Mouse (Mus musculus) forebrain, embryonic 15.5 days (tissue): ENCODE data around the gene Grb2. TPM values are rescaled to one million over a fixed set of nuclear protein-coding genes. Genes with fewer than 3 reads are reported as not detected.
"Not testable (repeated sequence)": the region's sequence is repeated elsewhere in the genome, so short reads cannot be mapped to it uniquely, and the experiment has no call there.

Experiments used
- ATAC-seq: fragments of 200-750 bp; cut with Nextera tagmentation; replicated peaks from 2 replicates; pipeline ENCODE4 v1.8.0; 2017; ENCODE audit warnings: mild to moderate bottlenecking, moderate TSS enrichment, moderate library complexity
- H3K27ac ChIP-seq: fragments of 300-500 bp; sonication (generic); replicated peaks from 2 replicates; pipeline ENCODE4 v1.5.1; 2015; ENCODE audit warnings: mild to moderate bottlenecking, inconsistent platforms
- H3K27me3 ChIP-seq: fragments of 300-500 bp; sonication (generic); 2 replicates; pipeline ENCODE4 v1.6.1; 2015; ENCODE audit warnings: inconsistent platforms
- H3K36me3 ChIP-seq: fragments of 300-500 bp; sonication (generic); 2 replicates; pipeline ENCODE4 v1.6.1; 2015; ENCODE audit warnings: mild to moderate bottlenecking, inconsistent platforms
- H3K4me1 ChIP-seq: fragments of 300-500 bp; sonication (generic); 2 replicates; pipeline ENCODE4 v1.6.1; 2015; ENCODE audit warnings: inconsistent platforms
- H3K4me2 ChIP-seq: fragments of 300-500 bp; sonication (generic); replicated peaks from 2 replicates; pipeline ENCODE4 v1.6.1; 2015; ENCODE audit warnings: mild to moderate bottlenecking, inconsistent platforms
- H3K4me3 ChIP-seq: fragments of 300-500 bp; sonication (generic); 2 replicates; pipeline ENCODE4 v1.5.1; 2015; ENCODE audit warnings: mild to moderate bottlenecking, inconsistent platforms
- H3K9ac ChIP-seq: fragments of 300-500 bp; sonication (generic); replicated peaks from 2 replicates; pipeline ENCODE4 v1.6.1; 2015; ENCODE audit warnings: mild to moderate bottlenecking, inconsistent platforms
- H3K9me3 ChIP-seq: fragments of 300-500 bp; sonication (generic); 2 replicates; pipeline ENCODE4 v1.6.1; 2016; ENCODE audit warnings: inconsistent platforms
- WGBS: fragments of 180-500 bp; shearing (Covaris S2); methylation state at CpG from one replicate; pipeline ENCODE4 v1.1.7; 2015; ENCODE audit warnings: mixed read lengths; 5-methylcytosine and 5-hydroxymethylcytosine counted together
- polyA plus RNA-seq: library from polyadenylated mRNA; unstranded; fragments of >200 nt; fragmentation: Nextera tagmentation; extraction: Ambion mirVana; gene quantifications from 2 replicates; pipeline ENCODE4 v1.2.1, GENCODE M21; 2015

Grb2 gene
- polyA plus RNA-seq, 1 experiment from 2014 or later: 199 TPM

DNA sequence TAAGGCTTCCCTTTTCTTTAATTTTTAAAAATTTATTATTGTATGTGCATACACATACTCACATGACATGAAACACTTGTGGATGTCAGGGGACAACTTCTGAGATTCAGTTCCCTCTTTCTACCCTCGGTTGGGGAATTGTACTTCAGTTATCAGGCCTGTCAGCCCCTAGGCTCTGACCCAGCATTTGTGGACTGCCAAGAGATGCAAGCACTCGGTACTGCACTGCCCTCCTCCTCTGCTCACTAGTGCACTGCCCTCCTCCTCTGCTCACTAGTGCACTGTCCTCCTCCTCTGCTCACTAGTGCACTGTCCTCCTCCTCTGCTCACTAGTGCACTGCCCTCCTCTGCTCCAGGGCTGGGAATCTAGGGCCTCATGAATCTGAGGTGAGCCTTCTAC, 54.3 kb downstream of the Grb2 start:
- H3K27ac ChIP-seq: no peak overlapping the region
- WGBS: 84% methylated on average over 2 of the region's 2 CpGs
- H3K36me3 ChIP-seq: peaks cover 13% of the 10 kb centered on the region
- H3K9ac ChIP-seq: no peak overlapping the region
- ATAC-seq: no peak
- H3K27me3 ChIP-seq: no peaks in the 10 kb centered on the region
- H3K4me2 ChIP-seq: no peak overlapping the region
- no peak overlapping the region for H3K4me3 ChIP-seq
- H3K9me3 ChIP-seq: no peaks in the 10 kb centered on the region
- H3K4me1 ChIP-seq: peaks cover 15% of the 10 kb centered on the region

GRCm38 (mm10) chr11:115653194-115653593, 55.2 kb downstream of the Grb2 start:
- no peak overlapping the region for H3K9ac ChIP-seq
- H3K4me1 ChIP-seq: peaks cover 15% of the 10 kb centered on the region
- no peaks in the 10 kb centered on the region for H3K27me3 ChIP-seq
- no peaks in the 10 kb centered on the region for H3K9me3 ChIP-seq
- no peak for ATAC-seq
- 75% methylated on average over 3 of the region's 3 CpGs for WGBS
- H3K4me2 ChIP-seq: no peak overlapping the region
- H3K36me3 ChIP-seq: peaks cover 13% of the 10 kb centered on the region
- H3K4me3 ChIP-seq: no peak overlapping the region
- peak overlapping the region; percentile 71 for H3K27ac ChIP-seq

GRCm38 (mm10) chr11:115651680-115652079, 56.7 kb downstream of the Grb2 start:
- H3K36me3 ChIP-seq: peaks cover 15% of the 10 kb centered on the region
- H3K27ac ChIP-seq: 0 out of 2 replicates have a peak overlapping the region, but pooled peaks have one; percentile 46
- WGBS: 88% methylated on average over 3 of the region's 3 CpGs
- H3K4me3 ChIP-seq: no peak overlapping the region
- no peak for ATAC-seq
- peaks cover 15% of the 10 kb centered on the region for H3K4me1 ChIP-seq
- no peak overlapping the region for H3K4me2 ChIP-seq
- H3K9ac ChIP-seq: no peak overlapping the region
- no peaks in the 10 kb centered on the region for H3K27me3 ChIP-seq
- H3K9me3 ChIP-seq: no peaks in the 10 kb centered on the region

DNA sequence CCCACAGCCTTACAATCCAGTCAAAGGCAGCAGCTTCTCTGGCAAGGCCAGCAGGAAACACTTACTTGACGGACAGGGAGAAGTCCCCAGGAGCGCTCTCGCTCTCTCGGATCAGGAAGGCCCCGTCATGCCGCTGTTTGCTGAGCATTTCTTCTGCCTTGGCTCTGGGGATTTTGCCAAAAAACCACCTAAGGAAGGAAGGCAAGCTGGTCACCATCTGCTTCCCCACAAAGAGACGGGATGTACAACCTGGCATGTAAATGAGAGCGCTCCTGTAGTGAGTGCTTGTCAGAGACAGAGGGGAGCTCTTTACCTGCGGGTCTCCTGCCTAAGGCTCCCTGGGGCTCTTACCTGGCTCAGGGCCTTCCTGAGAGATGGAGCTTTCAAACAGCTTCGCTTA, 58.7 kb downstream of the Grb2 start:
- H3K9ac ChIP-seq: no peak overlapping the region; the same call in 1 of the 2 replicates
- no peak for ATAC-seq

GRCm38 (mm10) chr11:115647459-115647858, 60.9 kb downstream of the Grb2 start:
- no peak overlapping the region for H3K9ac ChIP-seq
- WGBS: 53% methylated on average over 6 of the region's 6 CpGs
- H3K27me3 ChIP-seq: no peaks in the 10 kb centered on the region
- ATAC-seq: no peak
- H3K27ac ChIP-seq: peak overlapping the region; percentile 19; the same call in 1 of the 2 replicates
- H3K36me3 ChIP-seq: peaks cover 21% of the 10 kb centered on the region
- no peaks in the 10 kb centered on the region for H3K9me3 ChIP-seq
- peaks cover 15% of the 10 kb centered on the region for H3K4me1 ChIP-seq
- no peak overlapping the region for H3K4me2 ChIP-seq
- H3K4me3 ChIP-seq: no peak overlapping the region

More for the DNA sequence above, 58.7 kb downstream of the Grb2 start:
- peaks cover 15% of the 10 kb centered on the region for H3K4me1 ChIP-seq
- no peak overlapping the region for H3K4me2 ChIP-seq
- no peaks in the 10 kb centered on the region for H3K9me3 ChIP-seq
- H3K27me3 ChIP-seq: no peaks in the 10 kb centered on the region
- peaks cover 19% of the 10 kb centered on the region for H3K36me3 ChIP-seq
- peak overlapping the region; percentile 82 for H3K27ac ChIP-seq
- WGBS: 37% methylated on average over 10 of the region's 10 CpGs
- no peak overlapping the region for H3K4me3 ChIP-seq

GRCm38 (mm10) chr11:115646439-115646838, 62.0 kb downstream of the Grb2 start:
- Histone ChIP-seq H3K4me2 (no peak overlapping the region), H3K4me1 (peaks cover 15% of the 10 kb centered on the region), H3K9ac (no peak overlapping the region), H3K4me3 (no peak overlapping the region), H3K36me3 (peaks cover 20% of the 10 kb centered on the region), H3K27me3 (no peaks in the 10 kb centered on the region), H3K9me3 (no peaks in the 10 kb centered on the region), H3K27ac (no peak overlapping the region)
- no peak for ATAC-seq
- WGBS: 94% methylated on average over 9 of the region's 9 CpGs

DNA sequence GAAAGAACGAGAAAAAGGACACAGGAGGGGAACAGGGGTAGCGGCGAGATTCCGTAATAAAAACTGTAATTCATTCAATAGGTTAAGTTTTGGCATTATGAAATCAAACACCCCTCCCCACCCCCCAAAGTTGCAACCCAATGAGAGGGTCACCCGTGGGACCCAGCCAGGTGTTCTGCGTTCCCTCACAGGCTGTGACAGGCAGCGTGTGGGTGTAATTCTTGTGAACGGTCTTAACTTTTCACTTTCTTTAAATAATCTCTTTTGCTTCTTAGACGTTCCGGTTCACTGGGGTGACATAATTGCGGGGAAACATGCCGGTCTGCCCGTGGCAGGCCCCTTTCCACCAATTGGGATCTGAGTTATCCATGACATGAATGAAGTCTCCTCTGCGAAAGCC, 62.9 kb downstream of the Grb2 start:
- H3K27ac ChIP-seq, H3K4me3 ChIP-seq, H3K9ac ChIP-seq, H3K9me3 ChIP-seq, H3K27me3 ChIP-seq, ATAC-seq, H3K4me2 ChIP-seq: not testable (repeated sequence)
- WGBS: 90% methylated on average over 14 of the region's 14 CpGs
- peaks cover 13% of the 10 kb centered on the region for H3K4me1 ChIP-seq
- H3K36me3 ChIP-seq: peaks cover 17% of the 10 kb centered on the region

GRCm38 (mm10) chr11:115644308-115644707, 64.1 kb downstream of the Grb2 start:
- peaks cover 17% of the 10 kb centered on the region for H3K36me3 ChIP-seq
- H3K4me3 ChIP-seq: no peak overlapping the region
- no peak overlapping the region for H3K9ac ChIP-seq
- peaks cover 2% of the 10 kb centered on the region for H3K4me1 ChIP-seq
- WGBS: 89% methylated on average over 13 of the region's 13 CpGs
- H3K9me3 ChIP-seq: no peaks in the 10 kb centered on the region
- no peaks in the 10 kb centered on the region for H3K27me3 ChIP-seq
- H3K27ac ChIP-seq: no peak overlapping the region
- H3K4me2 ChIP-seq: no peak overlapping the region
- ATAC-seq: no peak

- 73% methylated on average over 10 of the region's 10 CpGs for WGBS
- no peak for ATAC-seq
Measured at GRCm38 (mm10) chr11:115643265-115643664, 65.1 kb downstream of the Grb2 start.

GRCm38 (mm10) chr11:115642705-115643104, 65.7 kb downstream of the Grb2 start:
- Histone ChIP-seq H3K4me3 (no peak overlapping the region), H3K27me3 (no peaks in the 10 kb centered on the region), H3K27ac (no peak overlapping the region), H3K4me1 (no peaks in the 10 kb centered on the region), H3K4me2 (no peak overlapping the region), H3K9me3 (no peaks in the 10 kb centered on the region), H3K36me3 (peaks cover 17% of the 10 kb centered on the region), H3K9ac (no peak overlapping the region)
- 99% methylated on average over 2 of the region's 2 CpGs for WGBS
- ATAC-seq: no peak

More at GRCm38 (mm10) chr11:115643265-115643664, 65.1 kb downstream of the Grb2 start:
- H3K36me3 ChIP-seq: peaks cover 17% of the 10 kb centered on the region
- H3K4me3 ChIP-seq: no peak overlapping the region
- H3K4me1 ChIP-seq: no peaks in the 10 kb centered on the region
- no peak overlapping the region for H3K9ac ChIP-seq
- H3K4me2 ChIP-seq: no peak overlapping the region
- no peaks in the 10 kb centered on the region for H3K9me3 ChIP-seq
- H3K27me3 ChIP-seq: no peaks in the 10 kb centered on the region
- H3K27ac ChIP-seq: no peak overlapping the region

GRCm38 (mm10) chr11:115641664-115642036, 66.7 kb downstream of the Grb2 start:
- no peak for ATAC-seq
- H3K9me3 ChIP-seq: no peaks in the 10 kb centered on the region
- WGBS: 76% methylated on average over 4 of the region's 4 CpGs
- H3K4me3 ChIP-seq: no peak overlapping the region
- H3K4me2 ChIP-seq: no peak overlapping the region
- no peak overlapping the region for H3K9ac ChIP-seq
- peaks cover 15% of the 10 kb centered on the region for H3K36me3 ChIP-seq
- H3K27me3 ChIP-seq: no peaks in the 10 kb centered on the region
- no peaks in the 10 kb centered on the region for H3K4me1 ChIP-seq
- no peak overlapping the region for H3K27ac ChIP-seq

DNA sequence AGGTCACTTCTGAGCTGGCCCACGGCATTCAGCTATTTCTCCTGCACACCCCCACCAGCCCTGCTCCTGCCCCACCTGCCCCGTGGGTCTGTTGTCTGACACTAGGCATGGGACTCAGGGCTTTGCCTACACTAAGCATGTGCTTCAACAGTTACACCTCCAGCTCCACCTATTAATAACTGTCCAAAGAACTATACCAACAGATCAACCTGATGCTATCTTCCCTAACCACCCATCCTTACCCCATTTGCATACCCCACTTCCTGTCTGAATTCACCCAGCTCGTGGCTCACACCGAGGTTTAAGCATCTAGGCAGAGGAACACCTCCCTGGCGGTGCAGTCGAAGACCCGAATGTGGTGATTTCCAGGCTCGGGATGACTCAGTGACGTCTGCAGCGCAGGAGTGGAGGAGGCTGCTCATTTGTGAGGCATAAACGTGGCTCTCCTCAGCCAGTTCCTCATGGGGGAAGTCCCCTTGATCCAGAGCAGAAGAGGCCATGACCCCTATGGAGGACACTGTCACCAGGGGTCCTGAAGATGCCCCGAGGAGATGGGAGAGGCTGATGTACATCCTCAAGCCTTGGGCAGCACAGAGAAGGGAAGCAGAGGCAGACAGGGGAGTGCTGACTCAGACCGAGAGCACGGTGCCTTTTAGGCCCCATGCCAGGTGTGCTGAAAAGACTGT, 67.3 kb downstream of the Grb2 start:
- ATAC-seq: no peak
- Histone ChIP-seq H3K4me1 (no peaks in the 10 kb centered on the region), H3K27me3 (no peaks in the 10 kb centered on the region), H3K9ac (no peak overlapping the region), H3K27ac (no peak overlapping the region), H3K9me3 (no peaks in the 10 kb centered on the region), H3K4me3 (no peak overlapping the region), H3K36me3 (peaks cover 11% of the 10 kb centered on the region), H3K4me2 (no peak overlapping the region)
- WGBS: 64% methylated on average over 14 of the region's 14 CpGs

GRCm38 (mm10) chr11:115640311-115640828, 68.0 kb downstream of the Grb2 start:
- H3K9ac ChIP-seq: no peak overlapping the region
- no peaks in the 10 kb centered on the region for H3K4me1 ChIP-seq
- 86% methylated on average over 3 of the region's 4 CpGs for WGBS
- H3K9me3 ChIP-seq: no peaks in the 10 kb centered on the region
- H3K36me3 ChIP-seq: peaks cover 8% of the 10 kb centered on the region
- H3K27ac ChIP-seq: no peak overlapping the region
- H3K27me3 ChIP-seq: no peaks in the 10 kb centered on the region
- no peak for ATAC-seq
- no peak overlapping the region for H3K4me3 ChIP-seq
- no peak overlapping the region for H3K4me2 ChIP-seq
